Mouse (Mus musculus) embryonic facial prominence, embryonic 12.5 days (tissue): ENCODE data around the gene Nupr1. TPM values are rescaled to one million over a fixed set of nuclear protein-coding genes. Genes with fewer than 3 reads are reported as not detected.

Source experiments
- ATAC-seq: fragments of 200-750 bp; cut with Nextera tagmentation; 2 replicates; pipeline ENCODE4 v1.8.0; 2017; ENCODE audit not compliant: insufficient number of reproducible peaks, insufficient read depth, low FRiP score, low TSS enrichment
- H3K27ac ChIP-seq: fragments of 300-500 bp; sonication (generic); 2 replicates; pipeline ENCODE4 v1.5.1; 2016; ENCODE audit warnings: mild to moderate bottlenecking
- H3K27me3 ChIP-seq: fragments of 300-500 bp; sonication (generic); 2 replicates; pipeline ENCODE4 v1.6.1; 2016; ENCODE audit warnings: mild to moderate bottlenecking, moderate library complexity
- H3K36me3 ChIP-seq: fragments of 300-500 bp; sonication (generic); 2 replicates; pipeline ENCODE4 v1.6.1; 2016; ENCODE audit warnings: mild to moderate bottlenecking
- H3K4me1 ChIP-seq: fragments of 300-500 bp; sonication (generic); 2 replicates; pipeline ENCODE4 v1.6.1; 2016
- H3K4me2 ChIP-seq: fragments of 300-500 bp; sonication (generic); replicated peaks from 2 replicates; pipeline ENCODE4 v1.6.1; 2016; ENCODE audit warnings: mild to moderate bottlenecking, moderate library complexity
- H3K4me3 ChIP-seq: fragments of 300-500 bp; sonication (generic); 2 replicates; pipeline ENCODE4 v1.5.1; 2016; ENCODE audit warnings: mild to moderate bottlenecking
- H3K9ac ChIP-seq: fragments of 300-500 bp; sonication (generic); 2 replicates; pipeline ENCODE4 v1.6.1; 2016; ENCODE audit warnings: mild to moderate bottlenecking, moderate library complexity
- H3K9me3 ChIP-seq: fragments of 300-500 bp; sonication (generic); 2 replicates; pipeline ENCODE4 v1.6.1; 2016; ENCODE audit warnings: mild to moderate bottlenecking, moderate library complexity
- WGBS: fragments of 180-500 bp; shearing (Covaris S2); methylation state at CpG from one replicate; pipeline ENCODE4 v1.1.7; 2016; 5-methylcytosine and 5-hydroxymethylcytosine counted together
- polyA plus RNA-seq: library from polyadenylated mRNA; unstranded; fragments of >200 nt; fragmentation: Nextera tagmentation; extraction: Ambion mirVana; gene quantifications from 2 replicates; pipeline ENCODE4 v1.2.1, GENCODE M21; 2016

The Nupr1 gene
- polyA plus RNA-seq, 1 experiment from 2014 or later: 5.6 TPM

DNA sequence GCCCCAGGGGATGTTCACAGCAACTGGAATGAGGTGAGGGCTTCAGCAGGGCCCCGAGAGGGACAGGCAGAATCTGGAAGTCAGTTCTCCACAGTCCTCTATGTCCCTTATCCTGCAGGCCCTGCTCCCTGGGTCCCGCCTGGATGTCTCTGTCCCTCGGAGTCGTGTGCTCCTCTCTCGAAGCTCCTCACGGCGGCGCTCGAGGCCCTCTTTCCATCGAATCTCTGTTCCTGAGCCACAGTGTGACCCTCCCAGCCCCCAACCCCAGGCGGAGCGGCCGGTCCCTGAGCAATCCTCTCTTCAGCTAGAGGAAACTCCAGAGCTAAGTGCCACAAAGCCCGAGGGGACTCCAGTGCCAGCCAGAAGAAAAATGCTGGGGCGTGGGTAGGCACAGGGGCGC, 42.9 kb downstream of the Nupr1 start:
- Histone ChIP-seq H3K27ac (no peak overlapping the region), H3K9ac (peak overlapping the region; percentile 4; the same call in 1 of the 2 replicates), H3K9me3 (no peaks in the 10 kb centered on the region), H3K4me3 (0 out of 2 replicates have a peak overlapping the region, but pooled peaks have one; percentile 9), H3K4me2 (peak overlapping the region; percentile 26), H3K27me3 (peaks cover 14% of the 10 kb centered on the region; the same call in 1 of the 2 replicates), H3K36me3 (no peaks in the 10 kb centered on the region), H3K4me1 (0 out of 2 replicates have a peak, but pooled peaks cover 6% of the 10 kb centered on the region)
- WGBS: 5% methylated on average over 16 of the region's 16 CpGs
- ATAC-seq: peak; percentile 47; the same call in 1 of the 2 replicates

DNA sequence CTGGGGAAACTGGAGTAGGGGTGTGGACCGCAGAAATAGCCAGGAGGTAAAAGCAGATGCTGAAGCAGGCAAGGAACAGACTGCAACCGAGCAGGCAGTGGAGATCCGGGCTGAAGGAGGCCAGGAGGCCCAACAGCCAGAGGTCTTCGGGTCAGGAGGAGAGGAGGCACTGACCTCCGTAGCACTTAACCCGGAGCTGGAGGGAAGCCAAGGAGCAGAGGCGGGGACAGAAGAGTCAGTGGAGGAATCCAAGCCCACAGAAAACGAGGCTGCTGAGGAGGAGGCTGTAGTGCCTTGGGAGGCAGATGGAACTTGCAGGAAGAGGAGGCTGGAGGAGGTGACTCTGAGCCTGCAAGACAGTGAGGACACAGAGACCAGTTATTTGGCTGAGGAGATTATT, 43.8 kb downstream of the Nupr1 start:
- 64% methylated on average over 8 of the region's 8 CpGs for WGBS
- Histone ChIP-seq H3K4me3 (no peak overlapping the region), H3K9me3 (no peaks in the 10 kb centered on the region), H3K27ac (no peak overlapping the region), H3K4me2 (no peak overlapping the region), H3K9ac (no peak overlapping the region), H3K27me3 (peaks cover 12% of the 10 kb centered on the region; the same call in 1 of the 2 replicates), H3K36me3 (no peaks in the 10 kb centered on the region), H3K4me1 (0 out of 2 replicates have a peak, but pooled peaks cover 9% of the 10 kb centered on the region)
- ATAC-seq: no peak

DNA sequence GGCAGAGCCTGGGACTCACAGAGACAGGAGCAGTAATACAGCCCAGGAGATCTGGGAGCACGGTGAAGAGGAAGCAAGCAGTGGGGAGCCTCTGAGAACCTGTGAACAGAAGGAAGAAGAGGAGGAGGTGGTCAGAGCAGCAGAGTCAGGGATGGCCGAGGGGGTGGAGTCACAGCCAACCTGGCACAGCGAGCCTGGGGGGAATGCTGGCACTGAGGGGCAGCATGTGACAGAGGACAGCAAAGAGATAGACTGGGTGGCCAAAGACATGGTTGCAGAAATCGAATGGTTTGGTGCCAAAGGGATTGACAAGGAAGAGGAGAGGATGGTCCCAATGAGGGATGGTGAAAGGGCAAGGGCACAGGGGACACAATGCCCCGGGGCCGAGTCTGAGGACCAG, 44.9 kb downstream of the Nupr1 start, which contains the start of gene Cln3:
Cln3 (minus strand) TSS at position 101 of the 400 bp plus-strand sequence.
- Histone ChIP-seq H3K27ac (no peak within 1 kb of the TSS), H3K27me3 (peaks cover 12% of the 10 kb centered on the region; the same call in 1 of the 2 replicates), H3K9ac (no peak within 1 kb of the TSS), H3K36me3 (no peaks in the 10 kb centered on the region), H3K9me3 (no peaks in the 10 kb centered on the region), H3K4me1 (0 out of 2 replicates have a peak, but pooled peaks cover 10% of the 10 kb centered on the region), H3K4me2 (no peak within 1 kb of the TSS), H3K4me3 (no peak within 1 kb of the TSS)
- WGBS: 70% methylated on average over 6 of the region's 6 CpGs
- no peak for ATAC-seq

DNA sequence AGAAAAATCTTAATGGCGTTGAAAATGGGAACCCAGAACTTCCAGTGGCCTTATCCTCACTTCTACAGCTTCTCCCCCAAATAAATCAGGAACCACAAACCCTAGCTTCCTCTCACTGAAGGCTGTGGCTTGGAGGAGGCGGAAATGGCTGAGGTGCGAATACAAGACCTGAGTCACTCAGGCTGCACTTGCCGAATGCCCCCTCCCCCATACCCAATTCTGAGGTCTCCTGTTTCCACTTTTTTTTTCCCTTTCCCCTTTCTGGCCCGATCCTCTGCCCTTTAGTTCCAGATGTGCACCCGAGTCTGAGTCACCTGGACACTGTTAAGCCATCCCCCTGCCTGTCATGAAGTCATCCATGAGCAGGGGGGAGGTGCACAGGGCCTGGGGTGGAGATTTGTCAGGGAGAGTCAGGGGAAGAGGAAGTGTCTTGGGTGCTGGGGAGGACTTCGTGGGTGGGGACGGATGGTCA, 46.1 kb downstream of the Nupr1 start, which contains the start of gene Apobr:
Apobr (plus strand) TSS at position 437 of the 472 bp plus-strand sequence.
- Histone ChIP-seq H3K4me1 (0 out of 2 replicates have a peak, but pooled peaks cover 10% of the 10 kb centered on the region), H3K9ac (no peak within 1 kb of the TSS), H3K4me2 (peak within 1 kb of the TSS; percentile 76), H3K27me3 (peaks cover 12% of the 10 kb centered on the region; the same call in 1 of the 2 replicates), H3K36me3 (no peaks in the 10 kb centered on the region), H3K4me3 (peak within 1 kb of the TSS; percentile 57), H3K9me3 (no peaks in the 10 kb centered on the region), H3K27ac (peak within 1 kb of the TSS; percentile 76; the same call in 1 of the 2 replicates)
- 72% methylated on average over 8 of the region's 8 CpGs for WGBS
- ATAC-seq: no peak

DNA sequence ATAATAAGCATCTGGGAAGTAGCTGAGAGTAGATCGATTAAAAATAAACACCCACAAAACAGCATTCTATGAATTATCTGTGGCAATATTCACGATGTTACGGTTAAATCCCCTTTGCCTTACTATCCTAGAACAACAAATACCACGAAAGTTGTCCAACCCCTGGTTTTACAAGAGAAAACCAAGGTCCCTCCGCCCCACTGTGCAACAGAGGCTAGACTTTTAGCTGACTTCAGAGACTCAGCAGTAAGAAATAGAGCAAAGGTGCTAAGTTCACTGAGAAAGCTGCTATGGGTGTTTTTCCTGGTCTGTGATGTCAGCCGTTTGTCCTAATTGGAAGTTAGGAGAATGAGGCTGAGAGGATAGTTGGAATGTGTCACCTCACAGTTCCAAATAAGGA, 46.9 kb downstream of the Nupr1 start:
- Histone ChIP-seq H3K9me3 (no peaks in the 10 kb centered on the region), H3K4me3 (peak overlapping the region; percentile 57), H3K4me1 (0 out of 2 replicates have a peak, but pooled peaks cover 10% of the 10 kb centered on the region), H3K36me3 (peaks cover 4% of the 10 kb centered on the region), H3K27ac (peak overlapping the region; percentile 76; the same call in 1 of the 2 replicates), H3K27me3 (peaks cover 12% of the 10 kb centered on the region; the same call in 1 of the 2 replicates), H3K4me2 (peak overlapping the region; percentile 76), H3K9ac (no peak overlapping the region)
- WGBS: 55% methylated on average over 6 of the region's 6 CpGs
- no peak for ATAC-seq

DNA sequence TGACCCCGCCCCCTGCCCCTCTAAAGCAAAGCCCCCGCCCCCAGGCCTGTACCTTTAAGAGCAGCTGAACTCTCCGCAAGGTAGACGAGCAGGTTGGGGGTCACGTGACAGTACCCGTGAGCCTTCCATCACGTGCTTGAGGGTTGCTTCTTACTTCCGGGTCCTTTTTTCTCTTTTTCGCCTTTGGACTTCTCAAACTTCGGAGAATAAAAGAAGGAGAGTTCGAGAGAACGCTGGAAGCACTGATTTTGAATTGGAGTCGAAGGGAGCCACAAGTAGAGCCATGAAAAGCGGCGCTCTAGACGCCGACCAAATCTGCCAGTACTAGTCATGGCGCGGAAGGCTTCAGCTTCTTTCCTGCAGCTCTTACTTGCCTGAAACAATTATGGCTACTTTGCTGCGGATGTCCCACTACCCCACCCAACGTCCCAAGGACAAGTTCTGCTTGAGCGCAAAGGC, 47.4 kb downstream of the Nupr1 start:
- Histone ChIP-seq H3K27ac (peak overlapping the region; percentile 76), H3K4me1 (0 out of 2 replicates have a peak, but pooled peaks cover 10% of the 10 kb centered on the region), H3K27me3 (peaks cover 12% of the 10 kb centered on the region; the same call in 1 of the 2 replicates), H3K9me3 (no peaks in the 10 kb centered on the region), H3K4me3 (peak overlapping the region; percentile 57), H3K9ac (peak overlapping the region; percentile 57), H3K36me3 (peaks cover 8% of the 10 kb centered on the region), H3K4me2 (peak overlapping the region; percentile 76)
- under 1% methylated on average over 22 of the region's 22 CpGs for WGBS
- peak; percentile 80 for ATAC-seq

DNA sequence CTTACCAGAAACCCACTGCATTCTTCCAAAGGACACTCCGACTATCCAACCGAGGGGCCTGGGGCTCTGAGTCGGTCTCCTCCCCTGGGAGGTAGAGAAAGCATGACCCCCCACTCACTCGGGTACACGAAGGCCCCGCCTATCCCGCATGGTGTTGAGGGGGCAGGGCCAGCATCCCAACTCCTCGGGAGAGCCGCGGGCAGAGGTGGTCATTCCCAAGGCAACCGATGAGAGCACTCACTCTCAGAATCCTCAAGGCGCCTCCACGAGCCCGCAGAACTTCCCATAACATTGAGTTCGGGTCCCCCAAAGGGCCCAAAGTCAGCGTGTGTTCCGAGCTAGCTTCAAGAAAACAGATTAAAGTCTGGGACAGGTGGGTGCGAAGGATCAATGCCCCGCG, 47.9 kb downstream of the Nupr1 start:
- peaks cover 11% of the 10 kb centered on the region for H3K36me3 ChIP-seq
- peaks cover 12% of the 10 kb centered on the region; the same call in 1 of the 2 replicates for H3K27me3 ChIP-seq

DNA sequence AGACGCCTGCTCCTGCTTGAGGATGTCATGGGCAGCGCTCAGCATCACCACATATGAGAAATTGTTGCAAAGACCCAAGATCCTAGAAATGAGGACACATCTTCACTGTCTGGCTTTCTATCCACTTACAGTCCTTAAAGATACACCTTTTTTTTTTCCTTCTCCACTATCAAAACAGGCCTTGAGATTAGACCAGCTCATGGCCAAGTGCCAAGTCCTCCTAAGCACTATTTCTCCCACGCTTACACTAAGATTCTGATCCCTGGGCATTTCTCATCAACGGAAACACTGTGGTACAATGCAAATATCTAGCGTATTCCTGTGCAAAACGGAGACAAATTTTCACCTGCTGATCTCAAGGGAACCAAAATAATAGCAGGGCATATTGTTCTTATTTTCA, 49.0 kb downstream of the Nupr1 start:
- no peak overlapping the region for H3K4me2 ChIP-seq
- peaks cover 5% of the 10 kb centered on the region; the same call in 1 of the 2 replicates for H3K27me3 ChIP-seq
- no peak for ATAC-seq
- H3K4me3 ChIP-seq: no peak overlapping the region
- H3K36me3 ChIP-seq: peaks cover 17% of the 10 kb centered on the region
- H3K9ac ChIP-seq: no peak overlapping the region
- no peaks in the 10 kb centered on the region for H3K9me3 ChIP-seq
- 87% methylated on average over 6 of the region's 6 CpGs for WGBS
- H3K4me1 ChIP-seq: 0 out of 2 replicates have a peak, but pooled peaks cover 4% of the 10 kb centered on the region
- no peak overlapping the region for H3K27ac ChIP-seq

More for the DNA sequence above, 47.9 kb downstream of the Nupr1 start:
- 0 out of 2 replicates have a peak, but pooled peaks have one; percentile 19 for ATAC-seq
- Histone ChIP-seq H3K4me1 (0 out of 2 replicates have a peak, but pooled peaks cover 7% of the 10 kb centered on the region), H3K9me3 (no peaks in the 10 kb centered on the region), H3K4me3 (peak overlapping the region; percentile 57), H3K4me2 (peak overlapping the region; percentile 76), H3K27ac (peak overlapping the region; percentile 76; the same call in 1 of the 2 replicates), H3K9ac (peak overlapping the region; percentile 57)
- WGBS: 1% methylated on average over 20 of the region's 20 CpGs

DNA sequence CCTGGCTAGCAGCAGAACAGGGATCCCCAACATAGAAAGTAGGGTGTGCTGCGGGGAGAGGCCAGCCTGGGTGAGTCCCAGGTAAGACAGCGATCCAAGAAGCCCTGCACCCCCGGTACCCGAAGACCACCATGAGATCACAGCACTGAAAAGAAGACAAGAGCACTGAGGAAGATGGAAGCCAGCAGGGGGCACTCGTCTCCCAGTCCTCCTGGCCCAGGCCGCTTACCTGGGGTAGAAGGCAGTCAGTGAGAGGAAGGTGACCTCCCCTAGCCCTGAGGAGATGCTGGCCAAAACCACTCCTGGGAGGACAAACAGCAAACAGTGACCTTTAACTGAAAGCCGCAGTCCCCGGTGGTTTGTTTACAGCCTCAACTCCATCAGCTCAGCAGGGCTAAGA, 51.5 kb downstream of the Nupr1 start:
- WGBS: 61% methylated on average over 8 of the region's 8 CpGs

DNA sequence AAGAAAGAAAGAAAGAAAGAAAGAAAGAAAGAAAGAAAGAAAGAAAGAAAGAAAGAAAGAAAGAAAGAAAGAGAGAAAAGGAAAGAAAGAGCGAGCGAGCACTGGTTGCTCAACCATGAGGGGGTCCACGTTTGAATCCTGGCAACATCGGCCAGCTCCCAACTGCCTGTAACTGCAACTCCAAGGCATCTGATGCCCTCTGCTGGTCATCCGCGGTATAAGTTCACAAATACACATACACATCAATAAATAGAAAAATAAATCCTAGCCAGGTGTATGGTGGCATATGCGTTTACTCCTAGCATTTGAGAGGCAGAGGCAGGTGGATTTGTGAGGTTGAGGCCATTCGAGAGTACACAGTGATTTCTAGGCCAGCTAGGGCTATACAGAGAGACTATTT, 53.7 kb downstream of the Nupr1 start:
- Histone ChIP-seq H3K4me1 (0 out of 2 replicates have a peak, but pooled peaks cover 2% of the 10 kb centered on the region), H3K4me3 (no peak overlapping the region), H3K9me3 (no peaks in the 10 kb centered on the region), H3K27ac (no peak overlapping the region), H3K36me3 (peaks cover 43% of the 10 kb centered on the region), H3K27me3 (no peaks in the 10 kb centered on the region), H3K9ac (no peak overlapping the region), H3K4me2 (no peak overlapping the region)
- WGBS: 49% methylated on average over 8 of the region's 8 CpGs
- ATAC-seq: no peak

More for the DNA sequence above, 51.5 kb downstream of the Nupr1 start:
- H3K4me1 ChIP-seq: 0 out of 2 replicates have a peak, but pooled peaks cover 4% of the 10 kb centered on the region
- no peaks in the 10 kb centered on the region for H3K9me3 ChIP-seq
- no peak overlapping the region for H3K4me2 ChIP-seq
- ATAC-seq: no peak
- H3K9ac ChIP-seq: no peak overlapping the region
- no peak overlapping the region for H3K4me3 ChIP-seq
- H3K36me3 ChIP-seq: peaks cover 27% of the 10 kb centered on the region
- no peak overlapping the region for H3K27ac ChIP-seq
- H3K27me3 ChIP-seq: no peaks in the 10 kb centered on the region
